Comparison of ENCODE assay signal across 7 mouse cellular contexts in genomic region chr13:74349566-74350434, GRCm38 (mm10). TPM values are rescaled to one million over a fixed set of nuclear protein-coding genes. Genes with fewer than 3 reads are reported as not detected.
DNase-seq lines count a peak whose midpoint lies in the region; ATAC-seq and TF ChIP-seq lines count a peak whose summit lies in the region.

Gene Sdha (minus strand): TSS chr13:74350280.
Gene Ccdc127 (plus strand): TSS chr13:74350309.

- DNase-seq in adrenal gland, postnatal 25 days, result peak; percentile 97
- peak; percentile 96 to 97 for DNase-seq in heart, adult 18-20 months
- peak; percentile 97 for DNase-seq in kidney, adult 2 months
- DNase-seq in spleen, adult 2 months (ENCODE audit: low read depth in 1 of 2, low spot score in 2 of 2), result peak; percentile 93 to 94

- ATAC-seq in embryonic facial prominence, embryonic 12.5 days (ENCODE audit: insufficient number of reproducible peaks, insufficient read depth, low FRiP score, low TSS enrichment), result peak; percentile 94
- ATAC-seq in limb, embryonic 12.5 days (ENCODE audit: insufficient number of reproducible peaks, insufficient read depth, low FRiP score, low TSS enrichment, low read depth), result peak; percentile 96
- peak; percentile 99 for ATAC-seq in midbrain, embryonic 15.5 days (replicated peaks)

- H3K36me3 ChIP-seq in embryonic facial prominence, embryonic 12.5 days, result peaks cover 12% of the 10 kb centered on the region; the same call in 1 of the 2 replicates
- H3K36me3 ChIP-seq in kidney, adult 2 months (ENCODE audit: control insufficient read depth, insufficient read depth, low read length), result no peaks in the 10 kb centered on the region; the same call in 1 of the 2 replicates
- peaks cover 22% of the 10 kb centered on the region for H3K36me3 ChIP-seq in limb, embryonic 12.5 days
- 0 out of 2 replicates have a peak, but pooled peaks cover 3% of the 10 kb centered on the region for H3K36me3 ChIP-seq in midbrain, embryonic 15.5 days (replicated peaks)
- no peaks in the 10 kb centered on the region for H3K36me3 ChIP-seq in spleen, adult 2 months (ENCODE audit: control insufficient read depth, insufficient read depth, low read length)

- peak within 1 kb of the TSS; percentile 90 for H3K9ac ChIP-seq in embryonic facial prominence, embryonic 12.5 days
- peak within 1 kb of the TSS; percentile 87 for H3K9ac ChIP-seq in limb, embryonic 12.5 days (replicated peaks)
- H3K9ac ChIP-seq in midbrain, embryonic 15.5 days, result peak within 1 kb of the TSS; percentile 85

- H3K4me1 ChIP-seq in embryonic facial prominence, embryonic 12.5 days, result peaks cover 13% of the 10 kb centered on the region
- H3K4me1 ChIP-seq in kidney, adult 2 months (ENCODE audit: control insufficient read depth, insufficient read depth, low read length), result peaks cover 2% of the 10 kb centered on the region
- H3K4me1 ChIP-seq in limb, embryonic 12.5 days (replicated peaks), result peaks cover 13% of the 10 kb centered on the region
- H3K4me1 ChIP-seq in midbrain, embryonic 15.5 days, result peaks cover 21% of the 10 kb centered on the region
- H3K4me1 ChIP-seq in spleen, adult 2 months (ENCODE audit: control insufficient read depth, insufficient read depth, insufficient read length), result peaks cover 2% of the 10 kb centered on the region; the same call in 1 of the 2 replicates

- peak within 1 kb of the TSS; percentile 80 for H3K4me3 ChIP-seq in embryonic facial prominence, embryonic 12.5 days
- H3K4me3 ChIP-seq in kidney, adult 2 months (ENCODE audit: insufficient read depth, low read depth, low read length), result peak within 1 kb of the TSS; percentile 86
- peak within 1 kb of the TSS; percentile 77 for H3K4me3 ChIP-seq in limb, embryonic 12.5 days (replicated peaks)
- peak within 1 kb of the TSS; percentile 91 for H3K4me3 ChIP-seq in midbrain, embryonic 15.5 days
- H3K4me3 ChIP-seq in spleen, adult 2 months (ENCODE audit: extremely low read depth, insufficient read depth, insufficient read length), result peak within 1 kb of the TSS; percentile 78

- H3K4me2 ChIP-seq in embryonic facial prominence, embryonic 12.5 days (replicated peaks), result peak within 1 kb of the TSS; percentile 54
- peak within 1 kb of the TSS; percentile 64 for H3K4me2 ChIP-seq in limb, embryonic 12.5 days
- peak within 1 kb of the TSS; percentile 58 for H3K4me2 ChIP-seq in midbrain, embryonic 15.5 days

- whole genome bisulfite sequencing in embryonic facial prominence, embryonic 12.5 days, result 2% methylated on average over 57 of the region's 57 CpGs
- 1% methylated on average over 57 of the region's 57 CpGs for WGBS in kidney, adult 2 months
- 1% methylated on average over 57 of the region's 57 CpGs for WGBS in limb, embryonic 12.5 days
- 1% methylated on average over 57 of the region's 57 CpGs for WGBS in midbrain, embryonic 15.5 days
- 2% methylated on average over 57 of the region's 57 CpGs for WGBS in spleen, adult 2 months

- no peaks in the 10 kb centered on the region for H3K9me3 ChIP-seq in embryonic facial prominence, embryonic 12.5 days
- no peaks in the 10 kb centered on the region for H3K9me3 ChIP-seq in limb, embryonic 12.5 days
- H3K9me3 ChIP-seq in midbrain, embryonic 15.5 days, result no peaks in the 10 kb centered on the region

- H3K27me3 ChIP-seq in embryonic facial prominence, embryonic 12.5 days, result no peaks in the 10 kb centered on the region
- H3K27me3 ChIP-seq in kidney, adult 2 months (replicated peaks; ENCODE audit: control insufficient read depth, insufficient read depth, low read length), result no peaks in the 10 kb centered on the region
- no peaks in the 10 kb centered on the region for H3K27me3 ChIP-seq in limb, embryonic 12.5 days
- H3K27me3 ChIP-seq in midbrain, embryonic 15.5 days (replicated peaks), result no peaks in the 10 kb centered on the region
- H3K27me3 ChIP-seq in spleen, adult 2 months (ENCODE audit: control insufficient read depth, insufficient read depth, low read length), result no peaks in the 10 kb centered on the region

- peak within 1 kb of the TSS; percentile 71 for H3K27ac ChIP-seq in embryonic facial prominence, embryonic 12.5 days
- H3K27ac ChIP-seq in kidney, adult 2 months (ENCODE audit: insufficient read depth, low read depth, low read length), result peak within 1 kb of the TSS; percentile 99
- H3K27ac ChIP-seq in limb, embryonic 12.5 days, result peak within 1 kb of the TSS; percentile 82
- peak within 1 kb of the TSS; percentile 85 for H3K27ac ChIP-seq in midbrain, embryonic 15.5 days
- peak within 1 kb of the TSS; percentile 78 for H3K27ac ChIP-seq in spleen, adult 2 months (ENCODE audit: insufficient read depth, low read length)

- TF ChIP-seq POLR2A in kidney, adult 2 months (IDR thresholded peaks at IDR 0.05; ENCODE audit: low read depth, low read length), result peak; percentile 51
- peak; percentile 78 for TF ChIP-seq POLR2A in spleen, adult 2 months (IDR thresholded peaks at IDR 0.05; ENCODE audit: low read depth, low read length)

- TF ChIP-seq CTCF in kidney, adult 2 months (conservative IDR thresholded peaks at IDR 0.05; ENCODE audit: insufficient read depth, insufficient read length, low read depth, low read length), result no peak
- no peak for TF ChIP-seq CTCF in spleen, adult 2 months (IDR thresholded peaks at IDR 0.05; ENCODE audit: extremely low read depth, insufficient read depth, insufficient read length, insufficient replicate concordance)

RNA-seq across cellular contexts. Expression of gene Sdha, which starts in this region (rescaled TPM):
- 591 and 621 TPM in 2 replicates for total RNA-seq in adrenal gland, postnatal 25 days (2021)
- 230 and 238 TPM in 2 replicates for polyA plus RNA-seq in embryonic facial prominence, embryonic 12.5 days (2016; fragmentation: Nextera tagmentation; extraction: Ambion mirVana)
- 1,000 to 10,000 TPM; 1,503 to 1,550 TPM for total RNA-seq in heart, adult 18-20 months (2021)
- 445 and 517 TPM in 2 replicates for polyA plus RNA-seq in kidney, adult 2 months (2012; rRNA removed)
- 235 and 236 TPM in 2 replicates for polyA plus RNA-seq in limb, embryonic 12.5 days (2016; fragmentation: Nextera tagmentation; extraction: Ambion mirVana)
- 238 and 246 TPM in 2 replicates for polyA plus RNA-seq in midbrain, embryonic 15.5 days (2015; fragmentation: Nextera tagmentation; extraction: Ambion mirVana)
- 49.8 and 69.0 TPM in 2 replicates for polyA plus RNA-seq in spleen, adult 2 months (2012; rRNA removed)

RNA-seq across cellular contexts. Expression of gene Ccdc127, which starts in this region (rescaled TPM):
- total RNA-seq in adrenal gland, postnatal 25 days (2021), result 52.4 and 57.8 TPM in 2 replicates
- 66.1 and 67.9 TPM in 2 replicates for polyA plus RNA-seq in embryonic facial prominence, embryonic 12.5 days (2016; fragmentation: Nextera tagmentation; extraction: Ambion mirVana)
- 10 to 100 TPM; 47.2 to 55.2 TPM for total RNA-seq in heart, adult 18-20 months (2021)
- polyA plus RNA-seq in kidney, adult 2 months (2012; rRNA removed), result 3.9 and 4.5 TPM in 2 replicates
- polyA plus RNA-seq in limb, embryonic 12.5 days (2016; fragmentation: Nextera tagmentation; extraction: Ambion mirVana), result 61.5 and 67.4 TPM in 2 replicates
- 38.8 and 44.5 TPM in 2 replicates for polyA plus RNA-seq in midbrain, embryonic 15.5 days (2015; fragmentation: Nextera tagmentation; extraction: Ambion mirVana)
- polyA plus RNA-seq in spleen, adult 2 months (2012; rRNA removed), result 0.97 and 1.2 TPM in 2 replicates

Comparison
In these comparisons a context has a peak if more than half of its experiments do, and no peak if none do; other contexts are left out.
1. Peak in every context shown above with its lines: DNase-seq, ATAC-seq, H3K4me3 ChIP-seq and H3K27ac ChIP-seq.